Mouse (Mus musculus): ENCODE data around the gene Vmn1r230. TPM values are rescaled to one million over a fixed set of nuclear protein-coding genes. Genes with fewer than 3 reads are reported as not detected.

The Vmn1r230 gene
- not detected for total RNA-seq (2021)

DNA sequence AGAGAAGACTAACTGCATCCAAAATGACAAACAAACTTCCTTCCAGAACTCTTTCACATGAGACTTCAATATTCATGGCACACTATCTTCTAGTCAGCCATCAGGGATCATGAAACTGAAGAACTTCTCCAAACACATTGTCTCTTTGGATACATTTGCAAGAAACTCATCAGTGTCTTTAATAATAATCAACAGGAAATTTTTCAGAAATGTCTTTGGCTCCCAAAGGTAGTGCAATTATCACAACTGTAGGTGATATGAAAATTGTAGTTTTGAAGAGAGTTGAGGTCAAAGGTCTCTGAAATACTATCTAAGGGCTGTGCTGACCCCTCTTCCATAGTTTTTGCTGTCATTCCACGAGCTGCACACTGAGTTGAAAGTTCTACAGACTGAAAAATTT is at the start of gene Vmn1r230:
Vmn1r230 (plus strand) TSS at position 301 of the 400 bp plus-strand sequence.
- no peak for DNase-seq

- DNase-seq = no peak
Observed at GRCm38 (mm10) chr17:20811255-20811654, 29.0 kb upstream of the Vmn1r230 start, which contains the start of gene Vmn1r229. Gene Vmn1r229, plus strand, starts transcription at chr17:20811555.

Other genes starting within 250 kb of the Vmn1r230 start
- not detected for gene Vmn2r110, start 244.0 kb upstream of the Vmn1r230 start, total RNA-seq (2021)
- not detected for gene Fpr-rs3, start 215.6 kb upstream of the Vmn1r230 start, total RNA-seq (2021)
- not detected for gene Vmn1r226, start 157.6 kb upstream of the Vmn1r230 start, total RNA-seq (2021)
- not detected for gene Vmn1r227, start 110.6 kb upstream of the Vmn1r230 start, total RNA-seq (2021)
- not detected for gene Vmn1r228, start 54.3 kb upstream of the Vmn1r230 start, total RNA-seq (2021)
- gene Vmn1r229, start 28.9 kb upstream of the Vmn1r230 start, total RNA-seq (2021) = under 1 TPM in 1 of 2 experiments, not detected in 1; 0.02 TPM
- not detected for gene Vmn1r231, start 64.6 kb downstream of the Vmn1r230 start, total RNA-seq (2021)
- not detected for gene Vmn1r232, start 79.3 kb downstream of the Vmn1r230 start, total RNA-seq (2021)
- gene Ppp2r1a, start 104.9 kb downstream of the Vmn1r230 start, total RNA-seq (2021) = 100 to 1,000 TPM; 287 to 293 TPM
- gene Vmn1r233, start 156.0 kb downstream of the Vmn1r230 start, total RNA-seq (2021) = not detected
- gene Zfp160, start 168.5 kb downstream of the Vmn1r230 start, total RNA-seq (2021) = 10 to 100 TPM; 18.3 to 21.5 TPM